21 mouse cellular contexts compared by ENCODE assay signal in genomic region chr3:23409431-23409830, GRCm38 (mm10).
DNase-seq lines count a peak whose midpoint lies in the region; ATAC-seq and TF ChIP-seq lines count a peak whose summit lies in the region.
"Had no signal": no experiment of that assay in that cellular context is flagged by ENCODE, and none has a peak within 500 bp of the region (broad histone marks: within the 10 kb centered on the region; RNA-seq: fewer than 3 reads in every experiment).

No protein-coding gene starts in this region.

- ATAC-seq in kidney, embryonic 14.5 days (ENCODE audit: low FRiP score, low TSS enrichment): peak; percentile 92
- ATAC-seq in limb, embryonic 11.5 days (ENCODE audit: insufficient number of reproducible peaks, low FRiP score, low TSS enrichment, low read depth): peak; percentile 93; the same call in 1 of the 2 replicates
- ATAC-seq: hindbrain, embryonic 16.5 days; Patski had no signal

- no peaks in the 10 kb centered on the region for H3K36me3 ChIP-seq in kidney, embryonic 14.5 days (ENCODE audit: control insufficient read depth, insufficient read depth, low read length)
- H3K36me3 ChIP-seq in C2C12 (ENCODE audit: control insufficient read depth, insufficient read depth): no peaks in the 10 kb centered on the region
- no peaks in the 10 kb centered on the region for H3K36me3 ChIP-seq in limb, embryonic 11.5 days (ENCODE audit: control insufficient read depth, insufficient read depth, low read length)
- H3K36me3 ChIP-seq in heart, embryonic 10.5 days: no peaks in the 10 kb centered on the region
- H3K36me3 ChIP-seq: embryonic facial prominence, embryonic 13.5 days; liver, embryonic 15.5 days had no signal

- no peaks in the 10 kb centered on the region for H3K27me3 ChIP-seq in kidney, embryonic 14.5 days (ENCODE audit: control insufficient read depth, insufficient read depth, low read length)
- H3K27me3 ChIP-seq in C2C12 (ENCODE audit: control insufficient read depth, insufficient read depth, insufficient read length): no peaks in the 10 kb centered on the region
- no peaks in the 10 kb centered on the region for H3K27me3 ChIP-seq in limb, embryonic 11.5 days (ENCODE audit: control insufficient read depth, insufficient read depth, low read length)
- H3K27me3 ChIP-seq in heart, embryonic 10.5 days (ENCODE audit: insufficient read depth, poor library complexity, severe bottlenecking): no peaks in the 10 kb centered on the region
- H3K27me3 ChIP-seq: embryonic facial prominence, embryonic 13.5 days; liver, embryonic 15.5 days; megakaryocyte, embryonic 14.5 days; Patski had no signal

- no peak overlapping the region for H3K4me3 ChIP-seq in kidney, embryonic 14.5 days (ENCODE audit: low read length)
- H3K4me3 ChIP-seq in C2C12 (ENCODE audit: insufficient read depth, poor library complexity, severe bottlenecking): no peak overlapping the region
- H3K4me3 ChIP-seq in limb, embryonic 11.5 days (ENCODE audit: low read depth, low read length): no peak overlapping the region
- H3K4me3 ChIP-seq in heart, embryonic 10.5 days: no peak overlapping the region
- H3K4me3 ChIP-seq: embryonic facial prominence, embryonic 13.5 days; layer of hippocampus, adult 2 months; liver, embryonic 15.5 days; megakaryocyte, embryonic 14.5 days had no signal

- no peak overlapping the region for H3ac ChIP-seq in C2C12 (ENCODE audit: control insufficient read depth, insufficient read length, low read depth)

- H3K4me2 ChIP-seq in kidney, embryonic 14.5 days (replicated peaks; ENCODE audit: low read depth, low read length): no peak overlapping the region
- H3K4me2 ChIP-seq in limb, embryonic 11.5 days (ENCODE audit: low read depth, severe bottlenecking): no peak overlapping the region
- H3K4me2 ChIP-seq: embryonic facial prominence, embryonic 13.5 days; liver, embryonic 15.5 days had no signal

- no peak overlapping the region for H3K27ac ChIP-seq in kidney, embryonic 14.5 days (ENCODE audit: low read depth, low read length)
- no peak overlapping the region for H3K27ac ChIP-seq in limb, embryonic 11.5 days (replicated peaks; ENCODE audit: low read depth, low read length)
- H3K27ac ChIP-seq in heart, embryonic 10.5 days: no peak overlapping the region
- H3K27ac ChIP-seq: embryonic facial prominence, embryonic 13.5 days; layer of hippocampus, adult 2 months; liver, embryonic 15.5 days had no signal

- H3K79me2 ChIP-seq in C2C12 (ENCODE audit: control insufficient read depth, insufficient read depth): no peaks in the 10 kb centered on the region

- H3K9me3 ChIP-seq in kidney, embryonic 14.5 days (ENCODE audit: control insufficient read depth, low read length): no peaks in the 10 kb centered on the region
- no peaks in the 10 kb centered on the region for H3K9me3 ChIP-seq in limb, embryonic 11.5 days (ENCODE audit: control insufficient read depth, low read length)
- no peaks in the 10 kb centered on the region for H3K9me3 ChIP-seq in heart, embryonic 10.5 days
- H3K9me3 ChIP-seq: embryonic facial prominence, embryonic 13.5 days; megakaryocyte, embryonic 14.5 days had no signal

- H3K79me3 ChIP-seq in C2C12 (ENCODE audit: low read depth): no peaks in the 10 kb centered on the region

- DNase-seq in kidney, postnatal 14 days: no peak
- DNase-seq in embryo, embryonic 11.5 days (ENCODE audit: low read depth, low spot score): peak; percentile 62
- peak; percentile 78 for DNase-seq in limb, embryonic 11.5 days (ENCODE audit: low spot score)
- no peak for DNase-seq in heart, embryonic 10.5 days (ENCODE audit: low spot score)
- no peak for DNase-seq in ovary, postnatal 14 days (ENCODE audit: low spot score)
- DNase-seq in thymus, adult 18-20 months: no peak
- DNase-seq: B cell, adult 2 months; cerebellum, adult 9-10 months; gastrocnemius, postnatal 14 days; heart, postnatal 14 days; kidney, adult 9 months; left cerebral cortex, postnatal 4 days; lung, postnatal 10 days had no signal

- H3K9ac ChIP-seq in kidney, embryonic 14.5 days (ENCODE audit: low read depth, low read length): no peak overlapping the region
- no peak overlapping the region for H3K9ac ChIP-seq in limb, embryonic 11.5 days (ENCODE audit: low read length)
- H3K9ac ChIP-seq: embryonic facial prominence, embryonic 13.5 days; liver, embryonic 15.5 days had no signal

- TF ChIP-seq CTCF in C2C12 (IDR thresholded peaks at IDR 0.05; ENCODE audit: control insufficient read depth, insufficient read depth, insufficient read length): no peak

- no peaks in the 10 kb centered on the region for H3K4me1 ChIP-seq in kidney, embryonic 14.5 days (ENCODE audit: control insufficient read depth, insufficient read depth, low read length)
- 0 out of 2 replicates have a peak, but pooled peaks cover 3% of the 10 kb centered on the region for H3K4me1 ChIP-seq in limb, embryonic 11.5 days (ENCODE audit: control insufficient read depth, insufficient read depth, low read length)
- no peaks in the 10 kb centered on the region for H3K4me1 ChIP-seq in heart, embryonic 10.5 days
- H3K4me1 ChIP-seq: embryonic facial prominence, embryonic 13.5 days; liver, embryonic 15.5 days; megakaryocyte, embryonic 14.5 days had no signal

TF ChIP-seq in C2C12, 6 proteins besides CTCF, POLR2A, EP300 and RAD21:
- no peak for TF ChIP-seq FOSL1 (IDR thresholded peaks at IDR 0.05; ENCODE audit: insufficient read depth, low read length, poor library complexity, severe bottlenecking)
- TF ChIP-seq MYOD1 (IDR thresholded peaks at IDR 0.05; ENCODE audit: control insufficient read depth, insufficient read length, low read depth): no peak
- no peak for TF ChIP-seq MYOG (IDR thresholded peaks at IDR 0.05; ENCODE audit: control insufficient read depth, extremely low read depth, insufficient read length)
- TF ChIP-seq MAX (IDR thresholded peaks at IDR 0.05): no peak
- no peak for TF ChIP-seq USF1 (IDR thresholded peaks at IDR 0.05; ENCODE audit: low read depth)
- TF ChIP-seq CEBPB (IDR thresholded peaks at IDR 0.05; ENCODE audit: low read depth): peak; percentile 30

Comparison
In these comparisons a context has a peak if more than half of its experiments do, and no peak if none do; other contexts are left out.
1. DNase-seq: peak in embryo, embryonic 11.5 days (single experiment) and limb, embryonic 11.5 days (single experiment); none in kidney, postnatal 14 days (single experiment), heart, embryonic 10.5 days (single experiment), ovary, postnatal 14 days (single experiment) and thymus, adult 18-20 months (0 of 2).